Mouse (Mus musculus) myocyte (in vitro differentiated cells): ENCODE measurements around the gene Scml4.

ENCODE experiments used
- CEBPB ChIP-seq: IDR thresholded peaks from 2 replicates; pipeline ENCODE4 v1.6.1; 2011; ENCODE audit warnings: mild to moderate bottlenecking, moderate library complexity; ENCODE audit not compliant: poor library complexity, insufficient read depth, severe bottlenecking
- E2F4 ChIP-seq: IDR thresholded peaks from one replicate; pipeline ENCODE4 v1.6.1; 2011; ENCODE audit warnings: mild to moderate bottlenecking, control low read depth, moderate library complexity; ENCODE audit not compliant: insufficient read depth
- MYOG ChIP-seq, 3 experiments: IDR thresholded peaks; one replicate each; pipeline ENCODE4 v1.6.1; 2011; ENCODE audit warnings: control low read depth in 2 of 3, low read depth in 2 of 3, mild to moderate bottlenecking in 2 of 3; ENCODE audit not compliant: insufficient read length in 2 of 3, control insufficient read depth in 1 of 3, insufficient read depth in 1 of 3
- POLR2A ChIP-seq: IDR thresholded peaks from one replicate; pipeline ENCODE4 v1.6.1; 2011; ENCODE audit warnings: low read depth, mild to moderate bottlenecking, control low read depth, moderate library complexity; ENCODE audit not compliant: insufficient read length
- POLR2AphosphoS2 ChIP-seq: IDR thresholded peaks from one replicate; pipeline ENCODE4 v1.6.1; 2011; ENCODE audit warnings: low read depth, control low read depth; ENCODE audit not compliant: insufficient read length

DNA sequence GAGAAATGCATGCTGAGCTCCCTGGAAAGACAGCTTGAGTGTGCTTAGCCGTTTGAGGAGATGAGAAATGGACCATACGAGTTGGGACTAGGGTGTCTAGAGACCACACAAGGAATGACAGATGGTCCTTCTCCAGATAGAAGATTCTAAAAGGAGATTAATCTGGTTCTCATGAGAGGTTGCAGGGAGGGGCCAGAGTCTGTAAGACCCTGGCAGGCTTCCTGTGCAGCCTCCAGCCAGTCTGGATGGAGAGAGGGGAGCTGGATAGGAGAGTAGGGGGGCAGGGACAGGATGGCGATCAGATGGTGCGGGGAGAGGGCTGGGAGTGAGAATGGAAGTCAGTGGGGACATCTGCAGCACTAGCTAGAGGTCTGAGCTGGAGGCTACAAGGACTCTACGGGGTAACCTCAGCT is 19.1 kb downstream of the Scml4 start:
- TF ChIP-seq E2F4 (no peak), POLR2A (no peak), POLR2AphosphoS2 (no peak), CEBPB (no peak), MYOG (IDR thresholded peaks at IDR 0.05; ENCODE audit: control insufficient read depth in 1 of 3, insufficient read depth in 1 of 3, insufficient read length in 2 of 3, low read depth in 2 of 3) (no peak)
